Mouse (Mus musculus): ENCODE measurements around the gene Cd40lg.

Gene Cd40lg

DNA sequence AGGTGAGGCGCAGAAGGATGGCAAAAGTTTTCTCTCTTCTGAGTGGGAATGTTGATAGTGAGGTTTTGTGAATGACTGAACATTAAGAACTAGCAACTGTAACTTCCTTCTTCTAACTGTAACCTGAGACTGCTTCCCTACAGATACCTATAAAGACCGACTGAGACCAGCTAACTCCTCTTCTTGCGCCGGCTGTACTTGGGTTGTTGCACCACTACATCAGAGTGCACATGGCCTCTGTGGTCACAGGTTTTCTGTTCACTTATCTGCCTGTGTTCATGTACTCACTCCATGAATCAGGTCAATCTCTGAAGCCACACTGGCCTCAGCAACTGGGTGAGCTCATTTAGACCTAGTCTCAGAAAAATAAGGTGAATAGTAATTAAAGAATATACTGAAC, 51.6 kb downstream of the Cd40lg start:
- no peak for DNase-seq (ENCODE audit: low spot score in 2 of 2)

Data from frontal cortex, postnatal 14 days (tissue).